Mouse (Mus musculus) lung, embryonic 14.5 days (tissue): ENCODE results near the gene Ecel1. TPM values are rescaled to one million over a fixed set of nuclear protein-coding genes. Genes with fewer than 3 reads are reported as not detected.
A peak's percentile ranks its signal among the peaks of the same experiment; 100 is the strongest.

Experiments
- ATAC-seq: fragments of 200-750 bp; cut with Nextera tagmentation; 2 replicates; pipeline ENCODE4 v1.8.0; 2017; ENCODE audit warnings: mild to moderate bottlenecking, moderate TSS enrichment, moderate library complexity; ENCODE audit not compliant: insufficient read depth
- DNase-seq: peaks from one replicate; pipeline ENCODE4 v3.0.0-alpha.2; 2015
- H3K27ac ChIP-seq: fragments of 300-500 bp; sonication (generic); 2 replicates; pipeline ENCODE4 v1.5.1; 2014; ENCODE audit warnings: low read depth, mild to moderate bottlenecking, moderate library complexity
- H3K27me3 ChIP-seq: fragments of 300-500 bp; sonication (generic); 2 replicates; pipeline ENCODE4 v1.6.1; 2014; ENCODE audit warnings: low read length, control low read depth; ENCODE audit not compliant: insufficient read depth
- H3K36me3 ChIP-seq: fragments of 300-500 bp; sonication (generic); 2 replicates; pipeline ENCODE4 v1.6.1; 2014; ENCODE audit warnings: control low read depth; ENCODE audit not compliant: insufficient read depth
- H3K4me1 ChIP-seq: fragments of 300-500 bp; sonication (generic); 2 replicates; pipeline ENCODE4 v1.6.1; 2014; ENCODE audit warnings: antibody characterized with exemption, control low read depth; ENCODE audit not compliant: insufficient read depth
- H3K4me2 ChIP-seq: fragments of 300-500 bp; sonication (generic); 2 replicates; pipeline ENCODE4 v1.6.1; 2014; ENCODE audit warnings: mild to moderate bottlenecking
- H3K4me3 ChIP-seq: fragments of 300-500 bp; sonication (generic); 2 replicates; pipeline ENCODE4 v1.5.1; 2014; ENCODE audit warnings: low read depth, low read length
- H3K9ac ChIP-seq: fragments of 300-500 bp; sonication (generic); 2 replicates; pipeline ENCODE4 v1.6.1; 2014
- H3K9me3 ChIP-seq: fragments of 300-500 bp; sonication (generic); 2 replicates; pipeline ENCODE4 v1.6.1; 2016; ENCODE audit warnings: low read depth, low read length, control low read depth
- CTCF ChIP-seq: IDR thresholded peaks from 2 replicates; pipeline ENCODE4 v1.5.1; 2016; ENCODE audit warnings: antibody characterized with exemption, low read depth
- WGBS: fragments of 180-500 bp; shearing (Covaris S2); extraction: QIAGEN DNeasy Blood & Tissue Kit; methylation state at CpG from one replicate; pipeline ENCODE4 v1.1.7; 2014; 5-methylcytosine and 5-hydroxymethylcytosine counted together
- polyA plus RNA-seq: library from polyadenylated mRNA; unstranded; fragments of >200 nt; fragmentation: Nextera tagmentation; extraction: Ambion mirVana; gene quantifications from 2 replicates; pipeline ENCODE4 v1.2.1, GENCODE M21; 2014

The Ecel1 gene
- polyA plus RNA-seq, 1 experiment from 2014 or later, result 0.61 TPM

DNA sequence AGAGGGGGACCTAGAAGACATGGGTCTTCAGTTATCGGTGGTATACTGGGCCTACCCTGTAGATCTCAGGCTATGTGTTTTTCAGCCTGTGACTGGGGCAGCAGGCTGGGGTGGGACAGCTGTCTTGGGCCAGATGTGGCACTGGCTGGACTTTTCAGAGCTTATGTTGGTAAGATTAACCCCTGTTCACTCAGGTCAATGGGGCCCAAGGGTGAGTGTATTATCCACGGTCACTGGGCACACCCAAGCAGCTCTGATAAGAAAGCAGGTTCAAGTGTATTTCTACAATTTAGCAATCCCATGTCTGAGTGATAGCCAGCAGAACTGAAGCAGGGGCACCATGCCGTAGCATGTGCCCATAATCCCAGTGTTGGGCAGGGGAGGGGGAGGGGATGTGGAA is 54.2 kb downstream of the Ecel1 start:
- Histone ChIP-seq H3K9ac (no peak overlapping the region), H3K4me2 (no peak overlapping the region), H3K9me3 (no peaks in the 10 kb centered on the region), H3K36me3 (no peaks in the 10 kb centered on the region), H3K27ac (no peak overlapping the region), H3K4me1 (no peaks in the 10 kb centered on the region), H3K4me3 (no peak overlapping the region), H3K27me3 (no peaks in the 10 kb centered on the region)
- DNase-seq, result no peak
- ATAC-seq, result no peak
- no peak for TF ChIP-seq CTCF
- 81% methylated on average over 3 of the region's 3 CpGs for WGBS

DNA sequence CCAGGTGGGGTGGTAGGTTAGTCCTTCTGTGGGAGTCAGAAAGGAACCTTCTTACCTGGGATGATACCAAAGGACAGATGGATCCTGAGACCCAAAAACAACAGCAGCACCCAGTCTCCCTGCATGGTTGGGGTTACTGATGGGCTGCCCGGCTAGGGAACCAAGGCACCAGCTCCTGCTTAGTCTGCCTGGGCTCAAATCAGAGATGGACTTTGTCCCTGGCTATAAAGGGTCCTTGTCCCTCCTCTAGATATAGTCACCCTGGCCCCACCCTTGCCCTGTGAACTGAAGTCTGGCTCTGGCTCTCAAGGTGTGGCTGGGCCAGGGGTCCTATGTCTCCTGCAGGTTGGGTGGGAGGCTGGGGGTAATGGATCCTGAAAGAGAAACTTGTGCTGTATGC is 54.9 kb downstream of the Ecel1 start, which contains the start of gene Alpi:
TSS of gene Alpi (minus strand) at position 196 of the 400 bp plus-strand sequence.
- no peaks in the 10 kb centered on the region for H3K4me1 ChIP-seq
- ATAC-seq, result no peak
- no peak within 1 kb of the TSS for H3K9ac ChIP-seq
- no peaks in the 10 kb centered on the region for H3K27me3 ChIP-seq
- TF ChIP-seq CTCF, result no peak
- no peaks in the 10 kb centered on the region for H3K36me3 ChIP-seq
- H3K27ac ChIP-seq, result no peak within 1 kb of the TSS
- no peaks in the 10 kb centered on the region for H3K9me3 ChIP-seq
- 92% methylated on average over 1 of the region's 1 CpGs for WGBS
- H3K4me2 ChIP-seq, result no peak within 1 kb of the TSS
- DNase-seq, result no peak
- H3K4me3 ChIP-seq, result no peak within 1 kb of the TSS

DNA sequence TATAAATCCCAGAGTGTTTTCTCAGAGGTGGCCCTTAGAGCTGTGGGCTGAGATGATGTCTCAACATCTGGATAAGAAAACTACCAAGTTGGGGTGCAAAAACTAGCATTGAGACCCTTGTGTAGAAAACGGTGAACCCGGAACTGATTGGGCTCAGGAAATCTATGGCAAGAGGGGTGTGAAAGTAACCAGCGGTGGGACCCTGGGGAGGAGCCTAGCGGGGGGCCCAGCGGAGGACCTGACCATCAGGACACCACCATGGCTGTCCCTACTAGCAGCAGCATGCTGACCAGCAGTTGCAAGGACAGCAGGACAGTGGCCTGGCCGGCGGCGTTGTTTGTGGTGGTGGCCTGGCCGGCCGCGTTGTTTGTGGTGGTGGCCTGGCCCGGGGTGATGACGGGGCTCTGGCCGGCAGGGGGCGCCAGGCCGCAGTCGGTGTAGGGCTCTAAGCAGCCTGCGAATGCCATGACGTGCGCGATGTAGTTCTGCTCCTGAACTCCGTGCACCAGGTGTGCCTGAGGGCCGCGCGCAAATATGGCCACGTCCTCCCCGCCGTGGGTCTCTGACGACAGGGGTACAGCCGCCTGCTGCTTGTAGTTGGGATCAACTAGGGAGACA is 57.9 kb downstream of the Ecel1 start:
- Histone ChIP-seq H3K4me2 (no peak overlapping the region), H3K27me3 (no peaks in the 10 kb centered on the region), H3K36me3 (no peaks in the 10 kb centered on the region), H3K9me3 (no peaks in the 10 kb centered on the region), H3K27ac (no peak overlapping the region), H3K9ac (no peak overlapping the region), H3K4me1 (no peaks in the 10 kb centered on the region), H3K4me3 (no peak overlapping the region)
- WGBS, result 10% methylated on average over 30 of the region's 30 CpGs
- peak; percentile 76 for ATAC-seq
- peak; percentile 79 for TF ChIP-seq CTCF
- peak; percentile 74 for DNase-seq

Other genes starting within 250 kb of the Ecel1 start
- not detected in 2 replicates for gene Alppl2, start 66.6 kb downstream of the Ecel1 start, polyA plus RNA-seq
- gene Alpi, start 54.9 kb downstream of the Ecel1 start, polyA plus RNA-seq, result not detected in 2 replicates
- not detected in 2 replicates for gene Akp3, start 31.5 kb downstream of the Ecel1 start, polyA plus RNA-seq
- not detected in 2 replicates for gene Prss56, start 26.8 kb upstream of the Ecel1 start, polyA plus RNA-seq
- gene Chrnd, start 34.1 kb upstream of the Ecel1 start, polyA plus RNA-seq, result not detected in 2 replicates
- not detected in 2 replicates for gene Chrng, start 48.1 kb upstream of the Ecel1 start, polyA plus RNA-seq
- gene Eif4e2, start 57.4 kb upstream of the Ecel1 start, polyA plus RNA-seq, result 160 and 164 TPM in 2 replicates
- 0.11 TPM in 1 of 2 replicates, not detected in the other for gene Efhd1, start 107.8 kb upstream of the Ecel1 start, polyA plus RNA-seq
- 46.7 and 49.6 TPM in 2 replicates for gene Gigyf2, start 170.5 kb upstream of the Ecel1 start, polyA plus RNA-seq
- 2.1 and 2.3 TPM in 2 replicates for gene Kcnj13, start 238.2 kb upstream of the Ecel1 start, polyA plus RNA-seq